Mouse (Mus musculus) fibroblast of lung, adult 2 months (primary cell): ENCODE measurements around the gene Spert.

Experiments used
- DNase-seq: peaks from one replicate; pipeline ENCODE4 v3.0.0-alpha.2; 2011; ENCODE audit warnings: low read depth

Gene Spert

DNA sequence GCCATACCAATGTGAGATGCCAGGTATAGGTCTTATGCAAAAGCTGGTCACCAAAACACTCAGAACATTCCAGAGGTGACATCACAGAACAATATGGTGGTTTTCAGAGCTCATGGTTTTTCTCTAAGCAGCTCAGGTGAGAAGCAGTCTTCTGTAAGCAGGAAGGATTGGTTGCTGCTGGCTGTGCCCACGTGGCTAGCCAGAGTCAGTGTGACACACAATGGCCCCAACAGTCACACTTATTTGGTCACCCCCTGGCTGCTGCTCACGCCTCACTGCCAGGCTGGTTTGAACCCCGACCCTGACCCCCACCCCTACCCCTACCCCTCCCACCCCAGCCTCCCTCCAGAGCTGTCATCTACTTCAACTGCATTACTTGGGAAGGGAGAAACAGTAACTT is at the start of gene Spert:
Gene Spert (minus strand): TSS at position 139 of the 400 bp plus-strand sequence.
- no peak for DNase-seq

DNA sequence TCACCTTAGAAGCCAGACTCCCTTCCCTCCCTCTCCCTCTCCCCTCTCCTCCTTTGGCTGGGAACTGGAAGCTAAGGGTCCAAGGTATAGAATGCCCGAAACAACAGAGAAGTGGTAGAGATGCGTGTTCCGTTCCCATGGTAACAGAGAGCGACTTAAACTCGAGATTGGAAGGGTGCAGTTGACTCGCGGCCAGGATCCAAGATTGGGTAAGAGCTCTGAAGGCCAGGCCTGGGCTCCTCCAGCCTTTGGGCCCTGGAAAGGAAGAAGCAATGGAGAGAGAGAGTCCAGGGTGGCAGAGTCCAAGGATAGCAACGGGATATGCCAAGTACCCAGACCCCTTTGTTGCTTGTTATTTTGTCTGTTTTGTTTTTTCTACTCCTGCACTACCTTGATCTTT is 49.2 kb upstream of the Spert start, which contains the start of gene Erich6b:
Gene Erich6b (plus strand): TSS at position 180 of the 400 bp plus-strand sequence.
- no peak for DNase-seq

DNA sequence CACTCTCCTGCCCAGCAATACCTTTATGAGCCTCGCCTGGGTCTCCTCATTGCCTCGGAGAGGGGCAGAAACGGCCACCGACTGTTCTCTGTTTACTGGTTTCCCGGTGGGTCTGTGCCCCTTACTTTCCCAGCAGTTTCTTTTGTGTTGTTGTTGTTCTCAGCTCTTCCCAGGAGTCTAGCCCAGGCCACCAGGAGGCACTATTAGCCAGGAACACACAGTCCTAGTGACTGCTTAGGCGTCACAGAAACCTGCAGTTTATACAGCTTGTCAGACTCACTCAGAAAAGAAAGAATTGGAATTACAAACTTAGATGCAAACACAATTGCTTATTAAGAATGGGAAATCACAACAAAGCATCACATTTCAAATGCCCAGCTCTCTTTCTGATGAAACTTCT is 48.5 kb upstream of the Spert start:
- DNase-seq, result no peak

DNA sequence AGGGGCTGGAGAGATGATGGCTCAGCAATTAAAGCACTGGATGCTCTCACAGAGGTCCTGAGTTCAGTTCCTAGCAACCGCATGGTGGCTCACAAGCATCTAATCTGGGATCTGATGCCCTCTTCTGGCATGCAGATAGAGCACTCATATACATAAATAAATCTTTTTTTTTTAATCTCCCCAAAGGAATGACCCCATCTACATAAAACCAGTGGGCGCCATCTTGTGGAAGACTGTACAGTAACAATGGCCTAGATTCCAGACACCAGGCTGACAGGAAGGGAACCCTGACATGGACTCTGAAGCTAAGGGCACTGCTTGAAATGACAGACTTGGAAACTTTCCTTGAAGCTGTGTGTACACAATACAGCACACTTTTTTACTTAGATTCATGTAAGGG is 47.9 kb upstream of the Spert start:
- DNase-seq, result no peak

DNA sequence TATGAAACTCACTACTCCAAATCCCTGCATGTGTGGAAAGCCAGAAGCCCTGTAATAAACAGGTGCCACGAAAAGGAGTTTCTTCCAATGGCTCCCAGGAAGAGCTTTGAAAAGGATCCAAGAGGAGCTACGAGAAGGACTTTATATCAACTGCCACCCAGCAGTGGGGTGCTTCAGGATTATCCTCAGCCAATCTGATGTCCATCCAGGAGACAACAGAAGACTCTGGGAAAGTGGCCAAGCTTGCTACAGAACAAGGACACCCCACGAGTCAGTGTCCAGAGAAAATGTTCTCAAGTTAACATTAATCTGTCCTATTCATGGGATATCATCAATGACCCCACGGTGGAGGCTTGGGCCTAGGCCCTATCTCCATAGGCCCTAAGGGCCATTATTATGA is 44.7 kb upstream of the Spert start:
- DNase-seq, result no peak

DNA sequence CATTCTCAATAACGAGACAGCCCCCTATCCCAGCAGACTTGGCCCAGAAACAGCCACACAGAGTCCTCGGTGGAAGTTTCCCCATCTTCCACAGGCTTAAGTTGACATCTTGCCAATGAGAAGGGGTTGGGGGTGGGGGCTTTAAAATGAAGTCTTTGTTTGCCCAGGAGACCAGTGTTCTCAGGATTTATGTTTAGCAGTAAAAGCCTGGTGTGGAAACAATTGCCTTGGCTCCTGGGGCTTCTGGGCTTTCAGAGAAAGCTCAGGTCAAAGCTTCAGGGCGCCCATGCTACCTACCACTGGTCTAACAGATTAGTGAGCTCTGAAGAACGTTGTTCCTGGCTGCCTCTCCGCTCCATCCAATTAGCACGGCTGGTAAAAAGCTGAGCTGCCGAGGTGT is 43.2 kb upstream of the Spert start:
- no peak for DNase-seq

DNA sequence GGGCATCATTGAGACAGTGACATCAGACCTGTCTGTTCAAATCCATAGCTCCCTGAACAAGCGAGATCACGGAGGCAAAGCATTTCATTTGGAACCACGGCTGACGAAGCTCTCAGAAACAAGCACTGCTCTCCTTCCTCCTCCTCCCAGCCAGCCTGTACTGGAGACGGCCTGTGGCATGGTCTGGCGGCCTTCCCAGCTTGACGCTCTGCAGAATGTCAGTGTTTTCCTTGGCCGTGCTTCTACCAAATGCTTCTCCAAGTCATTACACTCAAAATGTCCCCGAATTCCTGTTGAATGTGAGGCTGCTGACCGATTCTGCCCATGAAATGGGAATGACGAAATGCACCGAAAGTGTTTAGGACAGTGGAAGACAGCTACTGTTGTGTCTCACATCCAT is 42.4 kb upstream of the Spert start:
- DNase-seq, result peak; percentile 48

DNA sequence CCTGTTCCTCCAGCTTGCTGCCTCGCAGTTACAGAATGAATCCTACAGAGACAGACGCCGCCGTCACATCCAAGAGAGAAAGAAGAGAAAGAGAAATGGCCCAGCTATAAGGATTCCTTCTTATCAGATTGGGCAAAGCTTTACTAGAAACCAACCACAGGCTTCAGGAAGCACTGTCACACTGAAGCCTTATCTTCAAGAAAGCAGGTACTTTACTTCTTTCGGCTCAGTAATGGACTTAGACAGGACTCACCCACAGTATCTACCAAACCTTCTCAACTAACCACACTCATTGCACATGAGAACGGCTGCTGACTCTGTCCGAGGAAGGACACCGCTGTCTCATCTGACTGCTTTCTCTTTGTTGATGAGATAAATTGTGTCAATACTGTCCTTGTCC is 36.0 kb upstream of the Spert start:
- no peak for DNase-seq

DNA sequence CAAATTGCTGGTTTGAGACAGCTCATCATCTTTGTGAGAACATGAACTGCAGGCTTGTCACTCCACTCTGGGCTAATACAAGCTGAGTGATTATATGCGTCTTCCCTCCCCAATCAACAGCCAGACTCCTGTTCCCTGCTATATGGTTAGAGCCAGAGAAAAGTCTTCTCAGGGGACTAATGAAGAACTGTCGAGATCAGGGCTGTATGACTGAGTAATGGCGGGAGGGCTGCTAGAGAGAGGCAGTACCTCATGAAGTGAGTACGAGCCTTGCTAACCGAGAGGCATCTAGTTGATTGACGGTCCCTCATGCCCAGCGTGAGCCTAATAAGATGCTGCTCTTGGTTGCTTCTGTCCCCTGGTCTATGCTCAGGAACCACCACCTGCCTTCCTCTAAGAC is 30.1 kb upstream of the Spert start:
- no peak for DNase-seq

DNA sequence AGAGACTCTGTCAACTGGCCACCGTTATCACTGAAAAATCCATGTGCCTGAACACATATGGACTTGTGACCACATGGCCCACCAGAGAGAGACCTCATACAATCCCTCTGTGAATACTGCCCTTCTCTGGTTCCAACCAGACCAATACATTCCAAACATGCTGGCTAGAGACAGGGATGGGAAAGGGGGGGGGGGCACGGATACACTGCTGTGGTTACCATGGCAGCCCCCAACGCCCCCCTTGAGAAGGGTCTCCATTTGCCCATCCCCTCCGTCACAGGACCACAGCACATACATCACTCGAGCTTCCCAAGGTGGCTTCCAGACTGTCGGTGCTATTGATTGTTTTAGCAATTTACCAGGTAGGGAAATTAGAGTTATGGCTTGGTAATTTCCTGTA is 23.5 kb upstream of the Spert start:
- no peak for DNase-seq

DNA sequence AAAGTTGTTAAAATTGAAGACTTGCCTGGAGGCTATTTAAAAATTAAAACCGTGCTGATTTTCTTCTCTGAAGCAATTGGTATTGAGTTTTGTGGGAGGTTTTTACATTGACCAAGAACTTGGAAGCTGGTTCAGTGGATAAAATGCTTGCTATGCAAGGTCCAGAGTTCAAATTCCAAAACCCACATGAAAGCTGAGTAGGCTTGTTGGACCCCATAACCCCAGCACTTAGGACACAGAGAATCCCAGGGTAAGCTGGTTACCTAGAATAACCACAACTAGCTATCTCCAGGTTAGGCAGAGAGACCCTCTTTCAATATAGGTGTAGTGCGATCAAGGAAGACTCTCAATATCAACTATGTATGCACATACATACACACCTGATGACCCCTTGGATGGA is 16.3 kb upstream of the Spert start:
- DNase-seq, result no peak

DNA sequence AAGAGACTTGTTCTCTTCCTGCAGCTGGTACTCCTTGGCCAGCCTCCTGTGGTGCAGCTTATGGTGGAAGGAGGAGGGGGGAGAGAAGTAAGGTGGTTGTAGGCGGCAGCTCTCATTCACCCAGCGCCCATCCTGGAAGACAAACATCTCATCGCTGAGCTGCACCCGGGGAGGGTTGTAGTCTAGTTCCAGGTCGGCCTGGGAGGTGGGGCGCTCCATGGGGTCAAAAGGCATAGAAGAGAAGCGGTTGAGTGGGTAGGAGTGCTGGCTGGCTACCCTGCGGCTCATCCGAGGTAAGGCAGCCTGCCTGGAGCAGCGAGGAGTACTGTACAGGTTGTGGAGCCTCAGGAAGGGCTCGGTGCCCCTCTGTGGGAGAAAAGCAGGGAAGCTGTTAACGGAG is 9.0 kb downstream of the Spert start:
- no peak for DNase-seq

DNA sequence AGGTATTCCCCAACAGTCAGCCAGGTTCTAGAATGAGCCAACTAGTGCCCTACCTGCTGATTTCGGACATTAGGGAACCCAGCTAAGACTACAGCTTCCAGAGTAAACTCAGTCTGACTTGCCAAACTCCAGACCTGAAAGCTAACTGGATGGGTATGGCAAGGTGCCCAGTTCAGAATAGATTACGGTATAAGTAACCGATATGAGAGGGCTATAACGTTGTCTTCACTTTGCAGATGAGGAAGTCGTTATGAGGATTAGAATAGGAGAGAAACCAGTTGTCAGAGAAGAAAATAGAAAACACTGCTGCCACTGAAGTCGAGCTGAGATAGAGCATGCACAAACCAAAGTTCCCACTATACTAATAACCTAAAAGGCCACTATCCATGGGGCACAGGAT is 13.9 kb downstream of the Spert start:
- no peak for DNase-seq

DNA sequence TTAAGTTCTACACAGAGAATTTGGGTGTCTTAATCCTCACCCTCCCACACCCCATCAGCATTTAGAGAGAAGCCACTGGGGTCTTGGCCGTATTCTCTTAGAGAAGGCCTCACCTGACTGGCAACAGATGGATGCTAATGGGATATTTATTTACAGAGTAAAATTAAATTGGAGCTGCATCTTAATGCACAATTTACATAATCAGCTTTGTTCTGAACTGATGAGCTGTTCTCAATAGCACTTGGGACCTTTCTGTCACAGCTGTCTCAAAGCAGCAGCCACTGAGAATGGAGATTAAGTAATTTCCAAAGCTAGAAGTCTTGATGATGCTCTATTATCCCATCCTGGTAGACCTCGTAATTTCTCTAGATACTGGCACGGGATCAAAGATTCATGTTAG is 26.6 kb downstream of the Spert start:
- no peak for DNase-seq

DNA sequence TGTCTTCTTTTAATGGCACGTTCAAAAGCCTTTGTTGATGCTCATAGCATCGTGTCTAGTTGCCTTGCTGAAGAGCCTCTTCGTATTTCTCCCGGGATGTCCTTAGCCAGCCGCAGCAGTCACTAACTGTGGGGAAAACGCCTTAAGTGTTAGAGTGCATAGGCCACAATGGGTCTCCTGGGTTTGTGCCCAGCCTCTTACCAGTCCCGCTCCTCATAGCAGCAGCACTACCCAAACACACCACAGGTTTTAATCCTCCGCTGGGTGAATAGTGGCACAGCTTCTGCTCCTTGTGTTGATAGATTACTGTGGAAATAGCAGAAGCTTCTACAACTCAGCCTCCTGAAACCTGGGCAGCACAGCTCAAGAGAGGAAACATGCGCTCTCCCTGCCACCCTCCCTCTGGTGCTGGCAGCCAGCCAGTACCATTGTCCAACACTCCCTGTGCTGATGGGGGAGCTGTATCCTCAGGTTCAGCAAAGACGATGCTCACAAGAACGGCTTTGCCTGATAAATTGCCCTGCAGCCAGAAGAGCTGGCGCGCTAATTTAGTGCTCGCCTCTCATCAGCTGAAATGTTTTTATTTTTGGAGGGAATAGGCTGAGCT is 27.3 kb downstream of the Spert start:
- no peak for DNase-seq

DNA sequence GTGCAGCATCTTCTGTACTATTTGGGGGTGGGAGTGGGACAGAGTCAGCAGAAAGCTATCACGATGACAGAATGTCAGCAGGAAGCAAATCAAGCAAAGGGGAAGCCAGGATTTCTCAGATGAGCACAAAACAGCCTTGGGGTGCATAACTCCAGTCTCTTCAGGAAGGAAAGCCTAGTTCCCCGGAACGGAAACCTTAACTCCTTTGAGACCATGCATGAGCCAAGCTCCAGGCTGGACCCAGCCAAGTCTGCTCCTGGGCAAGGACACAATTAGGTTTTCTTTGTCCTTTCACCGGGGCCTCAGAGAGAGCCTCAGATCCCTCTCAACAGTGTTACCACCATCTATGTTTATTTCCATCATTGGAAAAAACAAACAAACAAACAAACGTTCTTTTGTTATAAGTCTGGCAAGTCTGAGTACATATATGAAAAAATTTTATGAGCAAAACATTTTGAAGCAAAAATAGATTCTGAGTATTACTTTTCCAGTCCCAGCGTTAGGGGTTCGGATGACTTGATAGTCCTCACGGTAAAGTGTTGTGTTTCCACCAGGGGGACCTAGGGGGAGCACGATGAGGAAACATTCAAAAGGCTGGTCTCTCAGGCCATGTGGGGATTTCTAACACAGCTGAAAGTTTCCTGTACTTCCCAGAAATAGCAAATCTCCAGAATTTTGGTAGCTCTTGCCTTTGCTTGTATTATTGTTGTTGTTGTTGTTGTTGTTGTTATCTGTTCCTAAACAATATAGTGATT is 31.2 kb downstream of the Spert start:
- DNase-seq, result no peak

DNA sequence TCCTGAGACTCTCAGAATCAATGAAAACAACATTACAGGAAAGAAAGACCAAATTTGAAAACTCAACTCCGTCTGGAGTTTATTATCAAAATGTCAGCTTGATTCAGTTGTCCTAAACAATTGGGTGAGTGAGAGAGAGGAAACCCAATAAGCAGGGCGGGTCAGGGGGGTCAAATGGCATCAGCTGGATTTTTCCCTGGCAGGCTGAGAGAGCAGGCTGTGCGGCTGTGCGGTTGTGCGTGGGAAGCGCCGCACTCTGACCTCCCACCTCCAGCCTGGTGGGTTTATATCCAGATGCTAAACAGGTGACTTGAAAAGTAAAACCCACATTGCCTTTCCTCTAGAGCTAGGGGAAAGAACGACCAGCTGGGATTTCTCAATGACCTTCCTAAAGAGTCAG is 51.2 kb downstream of the Spert start:
- DNase-seq, result no peak

DNA sequence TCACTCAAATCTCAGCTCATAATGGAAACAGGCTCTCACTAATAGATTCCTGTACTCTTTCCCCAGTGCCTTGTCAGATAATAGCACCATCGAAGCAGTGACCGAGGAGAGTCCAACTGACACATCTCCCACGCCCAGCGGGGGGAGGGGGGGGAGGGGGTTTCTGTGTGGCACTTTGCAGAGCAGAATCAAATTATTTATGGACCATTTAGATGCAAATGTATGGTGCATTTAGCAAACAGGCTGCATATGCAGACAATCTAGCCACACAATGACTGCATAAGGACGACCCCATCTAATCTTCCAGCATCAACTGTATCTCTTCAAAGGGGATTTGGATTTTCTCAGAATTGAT is 51.9 kb downstream of the Spert start:
- no peak for DNase-seq

DNA sequence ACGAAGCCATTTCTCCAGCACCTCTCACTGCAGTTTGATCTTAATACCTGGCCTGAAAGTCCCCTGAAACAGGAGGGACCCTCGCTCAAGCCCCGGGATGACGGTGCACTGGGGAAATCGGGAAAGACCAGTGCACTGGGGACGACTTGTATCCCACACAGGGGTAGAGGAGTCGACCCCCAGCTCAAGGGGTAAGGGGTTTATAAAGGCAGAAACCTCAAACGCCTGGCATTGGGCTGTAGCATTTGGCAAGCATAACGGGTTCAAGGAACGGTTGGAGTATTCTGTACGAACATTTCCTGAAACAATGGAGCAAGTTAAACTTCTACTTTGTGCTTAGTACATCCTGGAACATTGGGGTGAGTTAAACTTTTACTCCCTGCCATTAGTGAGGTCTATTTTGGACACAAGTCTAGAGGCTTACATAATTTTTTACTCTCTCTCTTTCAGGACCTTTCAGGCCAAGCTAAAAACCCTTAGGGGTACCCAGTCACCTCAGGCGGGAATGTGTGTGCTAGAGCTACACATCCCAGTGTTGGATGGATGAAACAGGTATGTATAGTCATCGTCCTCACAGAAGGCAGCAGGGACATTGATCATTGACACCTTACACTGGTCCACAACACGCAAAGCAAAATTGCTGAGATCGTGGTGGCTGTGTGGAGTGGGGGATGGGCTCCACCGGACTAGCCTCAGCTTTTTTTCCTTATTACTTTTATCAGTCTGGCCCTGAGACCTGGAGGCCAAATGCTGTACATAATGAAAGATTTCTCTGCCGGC is 52.5 kb downstream of the Spert start:
- DNase-seq, result no peak

DNA sequence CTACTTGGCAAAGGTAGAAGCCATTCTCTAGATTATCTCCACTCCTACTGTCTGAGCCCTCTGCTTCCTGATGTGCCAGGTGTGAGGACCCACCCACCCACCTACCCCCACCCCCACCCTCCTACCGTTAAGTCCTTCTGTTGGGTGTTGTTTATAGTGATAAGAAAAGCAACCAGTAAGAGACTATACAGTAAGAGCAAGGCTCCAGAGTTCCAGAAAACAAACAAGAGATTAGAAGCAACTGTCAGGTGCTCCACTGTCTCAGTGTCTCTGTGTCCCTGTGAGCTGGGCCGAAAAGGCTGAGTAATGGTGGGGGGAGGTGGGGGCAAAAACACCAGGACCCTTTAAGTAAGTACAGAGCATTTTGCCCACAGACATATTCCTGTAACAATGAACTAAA is 53.7 kb downstream of the Spert start:
- DNase-seq, result no peak
